Mouse (Mus musculus): ENCODE data around the gene Nup210l. TPM values are rescaled to one million over a fixed set of nuclear protein-coding genes. Genes with fewer than 3 reads are reported as not detected.

Gene Nup210l
- polyA plus RNA-seq, 1 experiment from 2014 or later, result 0.10 TPM

GRCm38 (mm10) chr3:90256731-90257530 is 153.0 kb downstream of the Nup210l start:
- H3K36me3 ChIP-seq (ENCODE audit: insufficient read depth, low read length), result peaks cover 19% of the 10 kb centered on the region
- no peak for ATAC-seq

GRCm38 (mm10) chr3:90258521-90258920 is 154.6 kb downstream of the Nup210l start:
- Histone ChIP-seq H3K4me2 (replicated peaks; ENCODE audit: low read depth, low read length) (no peak overlapping the region), H3K9ac (replicated peaks; ENCODE audit: low read depth) (no peak overlapping the region), H3K27ac (ENCODE audit: low read length) (no peak overlapping the region), H3K9me3 (ENCODE audit: low read length) (no peaks in the 10 kb centered on the region), H3K4me1 (ENCODE audit: insufficient read depth, low read depth, low read length) (peaks cover 8% of the 10 kb centered on the region; the same call in 1 of the 2 replicates), H3K4me3 (ENCODE audit: low read depth, low read length) (no peak overlapping the region), H3K36me3 (ENCODE audit: insufficient read depth, low read length) (peaks cover 30% of the 10 kb centered on the region), H3K27me3 (replicated peaks; ENCODE audit: insufficient read depth, low read length) (no peaks in the 10 kb centered on the region)
- DNase-seq (ENCODE audit: low spot score) (no peak), ATAC-seq (no peak)
- TF ChIP-seq CTCF (IDR thresholded peaks at IDR 0.05), result no peak
- no peak for TF ChIP-seq EP300 (IDR thresholded peaks at IDR 0.05)
- WGBS, result 93% methylated on average over 4 of the region's 4 CpGs

More at GRCm38 (mm10) chr3:90256731-90257530, 153.0 kb downstream of the Nup210l start:
- H3K9ac ChIP-seq (replicated peaks; ENCODE audit: low read depth), result no peak overlapping the region
- no peak for TF ChIP-seq EP300 (IDR thresholded peaks at IDR 0.05)
- TF ChIP-seq CTCF (IDR thresholded peaks at IDR 0.05), result no peak
- peaks cover 8% of the 10 kb centered on the region; the same call in 1 of the 2 replicates for H3K4me1 ChIP-seq (ENCODE audit: insufficient read depth, low read depth, low read length)
- no peak overlapping the region for H3K4me3 ChIP-seq (ENCODE audit: low read depth, low read length)
- H3K27me3 ChIP-seq (replicated peaks; ENCODE audit: insufficient read depth, low read length), result no peaks in the 10 kb centered on the region
- no peak overlapping the region for H3K27ac ChIP-seq (ENCODE audit: low read length)
- H3K4me2 ChIP-seq (replicated peaks; ENCODE audit: low read depth, low read length), result no peak overlapping the region
- no peaks in the 10 kb centered on the region for H3K9me3 ChIP-seq (ENCODE audit: low read length)
- 84% methylated on average over 19 of the region's 19 CpGs for WGBS
- no peak for DNase-seq (ENCODE audit: low spot score)

MicroRNAs encoded within 50 kb of the gene (microRNA counts, 519-probe panel; counts per million panel counts)
- 4,702 counts per million, percentile 53 among the panel's probes with 10 or more counts for microRNA mmu-miR-190b

Small RNA genes within 50 kb of the gene (microRNA-seq; reads per million reads assigned to microRNA genes)
- gene Mir190b, result 10.8 reads per million, percentile 23 among the genes with 10 or more reads in this experiment

Other genes starting within 250 kb of the Nup210l start
- 15.7 and 17.9 TPM in 2 replicates for gene Il6ra, start 190.9 kb upstream of the Nup210l start, polyA plus RNA-seq (2015; fragmentation: Nextera tagmentation; extraction: Ambion mirVana)
- gene Atp8b2, start 140.6 kb upstream of the Nup210l start, polyA plus RNA-seq (2015; fragmentation: Nextera tagmentation; extraction: Ambion mirVana), result 7.1 and 7.4 TPM in 2 replicates
- gene Hax1, start 105.4 kb upstream of the Nup210l start, polyA plus RNA-seq (2015; fragmentation: Nextera tagmentation; extraction: Ambion mirVana), result 80.5 and 93.6 TPM in 2 replicates
- 144 and 146 TPM in 2 replicates for gene 4933434E20Rik, start 52.5 kb upstream of the Nup210l start, polyA plus RNA-seq (2015; fragmentation: Nextera tagmentation; extraction: Ambion mirVana)
- 101 and 118 TPM in 2 replicates for gene Ubap2l, start 51.5 kb upstream of the Nup210l start, polyA plus RNA-seq (2015; fragmentation: Nextera tagmentation; extraction: Ambion mirVana)
- gene Tpm3, start 31.5 kb upstream of the Nup210l start, polyA plus RNA-seq (2015; fragmentation: Nextera tagmentation; extraction: Ambion mirVana), result 506 and 509 TPM in 2 replicates
- gene Rps27, start 109.5 kb downstream of the Nup210l start, polyA plus RNA-seq (2015; fragmentation: Nextera tagmentation; extraction: Ambion mirVana), result 1,752 and 1,909 TPM in 2 replicates
- 30.6 and 31.0 TPM in 2 replicates for gene Rab13, start 109.6 kb downstream of the Nup210l start, polyA plus RNA-seq (2015; fragmentation: Nextera tagmentation; extraction: Ambion mirVana)
- 148 and 154 TPM in 2 replicates for gene Jtb, start 127.5 kb downstream of the Nup210l start, polyA plus RNA-seq (2015; fragmentation: Nextera tagmentation; extraction: Ambion mirVana)
- 2.4 and 2.8 TPM in 2 replicates for gene Creb3l4, start 139.4 kb downstream of the Nup210l start, polyA plus RNA-seq (2015; fragmentation: Nextera tagmentation; extraction: Ambion mirVana)
- 143 and 152 TPM in 2 replicates for gene Slc39a1, start 144.0 kb downstream of the Nup210l start, polyA plus RNA-seq (2015; fragmentation: Nextera tagmentation; extraction: Ambion mirVana)
- 11.9 and 16.2 TPM in 2 replicates for gene Crtc2, start 150.0 kb downstream of the Nup210l start, polyA plus RNA-seq (2015; fragmentation: Nextera tagmentation; extraction: Ambion mirVana)
- 2.3 and 2.7 TPM in 2 replicates for gene Dennd4b, start 161.1 kb downstream of the Nup210l start, polyA plus RNA-seq (2015; fragmentation: Nextera tagmentation; extraction: Ambion mirVana)
- 9.2 and 10.1 TPM in 2 replicates for gene Gatad2b, start 189.0 kb downstream of the Nup210l start, polyA plus RNA-seq (2015; fragmentation: Nextera tagmentation; extraction: Ambion mirVana)